In the genomic region with DNA sequence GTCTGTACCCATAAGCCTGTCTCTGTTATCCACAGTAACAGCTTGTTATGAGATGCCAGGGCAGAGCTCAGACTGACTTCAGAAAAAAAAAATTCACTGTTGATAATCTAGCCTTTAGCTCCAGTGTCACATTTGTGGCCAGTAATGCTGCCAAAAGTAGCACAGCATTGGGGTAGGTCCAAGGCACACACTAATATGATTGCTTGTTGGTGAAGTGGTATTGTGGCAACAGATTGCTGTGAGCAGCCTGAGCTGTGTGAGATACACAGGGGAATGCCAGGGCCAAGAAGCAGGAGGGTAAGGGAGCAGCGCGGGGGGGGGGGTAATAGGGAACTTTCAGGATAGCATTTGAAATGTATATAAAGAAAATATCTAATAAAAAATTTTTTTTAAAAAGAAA, we compare ENCODE assay signal across 15 mouse cellular contexts.
DNase-seq lines count a peak whose midpoint lies in the region; ATAC-seq and TF ChIP-seq lines count a peak whose summit lies in the region.
"Had no signal": no experiment of that assay in that cellular context is flagged by ENCODE, and none has a peak within 500 bp of the region (broad histone marks: within the 10 kb centered on the region; RNA-seq: fewer than 3 reads in every experiment).

No protein-coding gene starts in this region.

- no peaks in the 10 kb centered on the region for H3K27me3 ChIP-seq in heart, embryonic 15.5 days
- no peaks in the 10 kb centered on the region for H3K27me3 ChIP-seq in liver, embryonic 12.5 days (replicated peaks)
- H3K27me3 ChIP-seq: kidney, embryonic 15.5 days; limb, embryonic 13.5 days; neural tube, embryonic 12.5 days had no signal

- 78% methylated on average over 2 of the region's 2 CpGs for WGBS in heart, embryonic 15.5 days
- WGBS in liver, embryonic 12.5 days (ENCODE audit: insufficient replicate concordance): 69% methylated on average over 2 of the region's 2 CpGs

- DNase-seq in heart, adult 9 months (ENCODE audit: low spot score in 2 of 2): no peak
- DNase-seq in Muller cell, postnatal 12 days (ENCODE audit: inconsistent ontology term): peak; percentile 23
- DNase-seq in brain, embryonic 14.5 days (ENCODE audit: low read depth): peak; percentile 64
- peak; percentile 81 to 82 for DNase-seq in cerebellum, postnatal 25 days
- no peak for DNase-seq in urinary bladder, postnatal 36 days (ENCODE audit: low spot score in 2 of 2)
- DNase-seq: lung, adult 18-20 months had no signal

- ATAC-seq in heart, embryonic 15.5 days (replicated peaks; ENCODE audit: insufficient number of reproducible peaks, insufficient read depth, low FRiP score, low read depth): peak; percentile 35; the same call in 1 of the 2 replicates
- ATAC-seq in liver, embryonic 12.5 days: no peak
- ATAC-seq: activated CD4-positive, CD25-positive, alpha-beta regulatory T cell, adult 4 months; CD4-positive, CD25-positive, alpha-beta regulatory T cell, adult 4 months; inflammation-experienced regulatory T-cells, adult 6 months; midbrain, embryonic 16.5 days had no signal

- no peak for TF ChIP-seq CTCF in brain, embryonic 14.5 days (IDR thresholded peaks at IDR 0.05; ENCODE audit: borderline replicate concordance, extremely low read depth, insufficient read depth, insufficient read length)

- H3K9me3 ChIP-seq in heart, embryonic 15.5 days (replicated peaks): no peaks in the 10 kb centered on the region
- H3K9me3 ChIP-seq in liver, embryonic 12.5 days (replicated peaks): no peaks in the 10 kb centered on the region
- H3K9me3 ChIP-seq: kidney, embryonic 15.5 days; limb, embryonic 13.5 days; neural tube, embryonic 12.5 days had no signal

- no peak overlapping the region for H3K27ac ChIP-seq in heart, embryonic 15.5 days
- H3K27ac ChIP-seq in liver, embryonic 12.5 days: no peak overlapping the region
- H3K27ac ChIP-seq: kidney, embryonic 15.5 days; limb, embryonic 13.5 days; neural tube, embryonic 12.5 days had no signal

- H3K4me1 ChIP-seq in heart, embryonic 15.5 days (replicated peaks): no peaks in the 10 kb centered on the region
- H3K4me1 ChIP-seq in liver, embryonic 12.5 days: no peaks in the 10 kb centered on the region
- H3K4me1 ChIP-seq: kidney, embryonic 15.5 days; limb, embryonic 13.5 days; neural tube, embryonic 12.5 days had no signal

- no peaks in the 10 kb centered on the region for H3K36me3 ChIP-seq in heart, embryonic 15.5 days
- no peaks in the 10 kb centered on the region for H3K36me3 ChIP-seq in liver, embryonic 12.5 days
- H3K36me3 ChIP-seq: kidney, embryonic 15.5 days; limb, embryonic 13.5 days; neural tube, embryonic 12.5 days had no signal

- TF ChIP-seq POLR2A in brain, embryonic 14.5 days (IDR thresholded peaks at IDR 0.05; ENCODE audit: borderline replicate concordance, extremely low read depth, insufficient read depth, insufficient read length, poor library complexity, severe bottlenecking): no peak

- H3K4me2 ChIP-seq in heart, embryonic 15.5 days: no peak overlapping the region
- no peak overlapping the region for H3K4me2 ChIP-seq in liver, embryonic 12.5 days
- H3K4me2 ChIP-seq: kidney, embryonic 15.5 days; limb, embryonic 13.5 days; neural tube, embryonic 12.5 days had no signal

- H3K4me3 ChIP-seq in heart, embryonic 15.5 days: no peak overlapping the region
- no peak overlapping the region for H3K4me3 ChIP-seq in liver, embryonic 12.5 days
- H3K4me3 ChIP-seq: kidney, embryonic 15.5 days; limb, embryonic 13.5 days; neural tube, embryonic 12.5 days had no signal

- H3K9ac ChIP-seq in heart, embryonic 15.5 days: no peak overlapping the region
- H3K9ac ChIP-seq in liver, embryonic 12.5 days: no peak overlapping the region
- H3K9ac ChIP-seq: kidney, embryonic 15.5 days; limb, embryonic 13.5 days; neural tube, embryonic 12.5 days had no signal

Comparison
In these comparisons a context has a peak if more than half of its experiments do, and no peak if none do; other contexts are left out.
1. DNase-seq: peak in Muller cell, postnatal 12 days (single experiment), brain, embryonic 14.5 days (single experiment) and cerebellum, postnatal 25 days (2 of 2); none in heart, adult 9 months (0 of 2) and urinary bladder, postnatal 36 days (0 of 2).